Mouse (Mus musculus) midbrain, embryonic 11.5 days (tissue): ENCODE results near the gene Nfkbib. TPM values are rescaled to one million over a fixed set of nuclear protein-coding genes. Genes with fewer than 3 reads are reported as not detected.

Source experiments
- ATAC-seq: fragments of 200-750 bp; cut with Nextera tagmentation; 2 replicates; pipeline ENCODE4 v1.8.0; 2017; ENCODE audit warnings: moderate TSS enrichment, moderate library complexity; ENCODE audit not compliant: low FRiP score
- DNase-seq: peaks from one replicate; pipeline ENCODE4 v3.0.0; 2015; ENCODE audit warnings: low spot score; ENCODE audit errors: missing footprints
- H3K27ac ChIP-seq: fragments of 300-500 bp; sonication (generic); 2 replicates; pipeline ENCODE4 v1.5.1; 2014; ENCODE audit warnings: low read depth, low read length
- H3K27me3 ChIP-seq: fragments of 300-500 bp; sonication (generic); 2 replicates; pipeline ENCODE4 v1.6.1; 2014; ENCODE audit warnings: mild to moderate bottlenecking, low read length, moderate library complexity, mixed read lengths; ENCODE audit not compliant: control insufficient read depth, insufficient read depth
- H3K36me3 ChIP-seq: fragments of 300-500 bp; sonication (generic); 2 replicates; pipeline ENCODE4 v1.6.1; 2014; ENCODE audit warnings: mild to moderate bottlenecking, low read length, moderate library complexity, mixed read lengths; ENCODE audit not compliant: control insufficient read depth, insufficient read depth
- H3K4me1 ChIP-seq: fragments of 300-500 bp; sonication (generic); 2 replicates; pipeline ENCODE4 v1.6.1; 2014; ENCODE audit warnings: low read length; ENCODE audit not compliant: control insufficient read depth, insufficient read depth
- H3K4me2 ChIP-seq: fragments of 300-500 bp; sonication (generic); 2 replicates; pipeline ENCODE4 v1.6.1; 2014; ENCODE audit warnings: mild to moderate bottlenecking, moderate library complexity
- H3K4me3 ChIP-seq: fragments of 300-500 bp; sonication (generic); 2 replicates; pipeline ENCODE4 v1.5.1; 2014; ENCODE audit warnings: low read depth, low read length
- H3K9ac ChIP-seq: fragments of 300-500 bp; sonication (generic); 2 replicates; pipeline ENCODE4 v1.6.1; 2014; ENCODE audit warnings: low read length
- H3K9me3 ChIP-seq: fragments of 300-500 bp; sonication (generic); 2 replicates; pipeline ENCODE4 v1.6.1; 2016; ENCODE audit warnings: low read length; ENCODE audit not compliant: control insufficient read depth
- WGBS: fragments of 180-500 bp; shearing (Covaris S2); extraction: QIAGEN DNeasy Blood & Tissue Kit; methylation state at CpG from one replicate; pipeline ENCODE4 v1.1.7; 2014; 5-methylcytosine and 5-hydroxymethylcytosine counted together
- polyA plus RNA-seq: library from polyadenylated mRNA; unstranded; fragments of >200 nt; fragmentation: Nextera tagmentation; extraction: Ambion mirVana; gene quantifications from 2 replicates; pipeline ENCODE4 v1.2.1, GENCODE M21; 2014

Nfkbib gene
- polyA plus RNA-seq, 1 experiment from 2014 or later: 43.9 TPM

GRCm38 (mm10) chr7:28790066-28790806 is 22.9 kb upstream of the Nfkbib start:
- H3K4me2 ChIP-seq: no peak overlapping the region
- H3K9ac ChIP-seq: no peak overlapping the region
- H3K27me3 ChIP-seq: no peaks in the 10 kb centered on the region
- ATAC-seq (peak; percentile 40; the same call in 1 of the 2 replicates), DNase-seq (no peak)
- H3K4me3 ChIP-seq: no peak overlapping the region
- WGBS: 50% methylated on average over 8 of the region's 8 CpGs
- no peaks in the 10 kb centered on the region for H3K36me3 ChIP-seq
- H3K9me3 ChIP-seq: no peaks in the 10 kb centered on the region
- H3K4me1 ChIP-seq: no peaks in the 10 kb centered on the region
- H3K27ac ChIP-seq: no peak overlapping the region

GRCm38 (mm10) chr7:28789235-28789634 is 21.9 kb upstream of the Nfkbib start:
- ATAC-seq: no peak
- Histone ChIP-seq H3K36me3 (no peaks in the 10 kb centered on the region), H3K4me2 (no peak overlapping the region), H3K4me3 (no peak overlapping the region), H3K27ac (no peak overlapping the region), H3K27me3 (no peaks in the 10 kb centered on the region), H3K4me1 (no peaks in the 10 kb centered on the region), H3K9ac (no peak overlapping the region), H3K9me3 (no peaks in the 10 kb centered on the region)
- WGBS: 83% methylated on average over 3 of the region's 3 CpGs
- no peak for DNase-seq

- Histone ChIP-seq H3K9me3 (no peaks in the 10 kb centered on the region), H3K4me2 (no peak within 1 kb of the TSS), H3K4me3 (no peak within 1 kb of the TSS), H3K4me1 (no peaks in the 10 kb centered on the region), H3K27ac (no peak within 1 kb of the TSS), H3K36me3 (no peaks in the 10 kb centered on the region), H3K27me3 (no peaks in the 10 kb centered on the region), H3K9ac (no peak within 1 kb of the TSS)
- 74% methylated on average over 5 of the region's 5 CpGs for WGBS
- ATAC-seq (no peak), DNase-seq (no peak)
These were observed 21.2 kb upstream of the Nfkbib start, which contains the start of gene Rinl for GRCm38 (mm10) chr7:28788307-28789195. Rinl (plus strand) TSS chr7:28788969.

- 93% methylated on average over 9 of the region's 9 CpGs for WGBS
- Histone ChIP-seq H3K36me3 (no peaks in the 10 kb centered on the region), H3K27me3 (no peaks in the 10 kb centered on the region), H3K4me1 (no peaks in the 10 kb centered on the region), H3K4me2 (no peak overlapping the region), H3K9ac (no peak overlapping the region), H3K9me3 (no peaks in the 10 kb centered on the region), H3K4me3 (no peak overlapping the region), H3K27ac (no peak overlapping the region)
- no peak for ATAC-seq
- no peak for DNase-seq
These were observed 20.6 kb upstream of the Nfkbib start for GRCm38 (mm10) chr7:28787884-28788283.

GRCm38 (mm10) chr7:28785161-28785560 is 17.8 kb upstream of the Nfkbib start:
- H3K27me3 ChIP-seq: no peaks in the 10 kb centered on the region
- no peak overlapping the region for H3K4me3 ChIP-seq
- H3K4me2 ChIP-seq: no peak overlapping the region
- no peak for ATAC-seq
- H3K9ac ChIP-seq: no peak overlapping the region
- H3K27ac ChIP-seq: no peak overlapping the region
- H3K4me1 ChIP-seq: peaks cover 3% of the 10 kb centered on the region
- H3K36me3 ChIP-seq: no peaks in the 10 kb centered on the region
- H3K9me3 ChIP-seq: no peaks in the 10 kb centered on the region
- 76% methylated on average over 5 of the region's 5 CpGs for WGBS
- no peak for DNase-seq

GRCm38 (mm10) chr7:28781261-28781663 is 13.9 kb upstream of the Nfkbib start:
- Histone ChIP-seq H3K4me2 (no peak overlapping the region), H3K36me3 (0 out of 2 replicates have a peak, but pooled peaks cover 2% of the 10 kb centered on the region)

GRCm38 (mm10) chr7:28780857-28781256 is 13.5 kb upstream of the Nfkbib start:
- Histone ChIP-seq H3K9ac (no peak overlapping the region), H3K27ac (no peak overlapping the region), H3K36me3 (0 out of 2 replicates have a peak, but pooled peaks cover 2% of the 10 kb centered on the region), H3K4me3 (no peak overlapping the region), H3K4me1 (peaks cover 4% of the 10 kb centered on the region), H3K27me3 (no peaks in the 10 kb centered on the region), H3K4me2 (no peak overlapping the region), H3K9me3 (no peaks in the 10 kb centered on the region)
- 85% methylated on average over 7 of the region's 7 CpGs for WGBS
- no peak for ATAC-seq
- no peak for DNase-seq

More at GRCm38 (mm10) chr7:28781261-28781663, 13.9 kb upstream of the Nfkbib start:
- no peaks in the 10 kb centered on the region for H3K9me3 ChIP-seq
- ATAC-seq (no peak), DNase-seq (no peak)
- H3K9ac ChIP-seq: no peak overlapping the region
- H3K27me3 ChIP-seq: no peaks in the 10 kb centered on the region
- no peak overlapping the region for H3K27ac ChIP-seq
- no peak overlapping the region for H3K4me3 ChIP-seq
- H3K4me1 ChIP-seq: peaks cover 4% of the 10 kb centered on the region
- 89% methylated on average over 8 of the region's 8 CpGs for WGBS

- ATAC-seq: peak; percentile 66
These were observed 12.9 kb upstream of the Nfkbib start for GRCm38 (mm10) chr7:28780067-28780658.

More at GRCm38 (mm10) chr7:28780067-28780658, 12.9 kb upstream of the Nfkbib start:
- Histone ChIP-seq H3K36me3 (0 out of 2 replicates have a peak, but pooled peaks cover 2% of the 10 kb centered on the region), H3K4me1 (peaks cover 4% of the 10 kb centered on the region), H3K4me3 (no peak overlapping the region), H3K27me3 (no peaks in the 10 kb centered on the region), H3K27ac (no peak overlapping the region), H3K9me3 (no peaks in the 10 kb centered on the region), H3K4me2 (no peak overlapping the region), H3K9ac (no peak overlapping the region)
- WGBS: 44% methylated on average over 6 of the region's 6 CpGs
- DNase-seq: peak; percentile 99
